Mouse (Mus musculus) midbrain, embryonic 11.5 days (tissue): ENCODE measurements around the gene 2210017I01Rik. TPM values are rescaled to one million over a fixed set of nuclear protein-coding genes. Genes with fewer than 3 reads are reported as not detected.

Experiments
- ATAC-seq: fragments of 200-750 bp; cut with Nextera tagmentation; 2 replicates; pipeline ENCODE4 v1.8.0; 2017; ENCODE audit warnings: moderate TSS enrichment, moderate library complexity; ENCODE audit not compliant: low FRiP score
- DNase-seq: peaks from one replicate; pipeline ENCODE4 v3.0.0; 2015; ENCODE audit warnings: low spot score; ENCODE audit errors: missing footprints
- H3K27ac ChIP-seq: fragments of 300-500 bp; sonication (generic); 2 replicates; pipeline ENCODE4 v1.5.1; 2014; ENCODE audit warnings: low read depth, low read length
- H3K27me3 ChIP-seq: fragments of 300-500 bp; sonication (generic); 2 replicates; pipeline ENCODE4 v1.6.1; 2014; ENCODE audit warnings: mild to moderate bottlenecking, low read length, moderate library complexity, mixed read lengths; ENCODE audit not compliant: control insufficient read depth, insufficient read depth
- H3K36me3 ChIP-seq: fragments of 300-500 bp; sonication (generic); 2 replicates; pipeline ENCODE4 v1.6.1; 2014; ENCODE audit warnings: mild to moderate bottlenecking, low read length, moderate library complexity, mixed read lengths; ENCODE audit not compliant: control insufficient read depth, insufficient read depth
- H3K4me1 ChIP-seq: fragments of 300-500 bp; sonication (generic); 2 replicates; pipeline ENCODE4 v1.6.1; 2014; ENCODE audit warnings: low read length; ENCODE audit not compliant: control insufficient read depth, insufficient read depth
- H3K4me2 ChIP-seq: fragments of 300-500 bp; sonication (generic); 2 replicates; pipeline ENCODE4 v1.6.1; 2014; ENCODE audit warnings: mild to moderate bottlenecking, moderate library complexity
- H3K4me3 ChIP-seq: fragments of 300-500 bp; sonication (generic); 2 replicates; pipeline ENCODE4 v1.5.1; 2014; ENCODE audit warnings: low read depth, low read length
- H3K9ac ChIP-seq: fragments of 300-500 bp; sonication (generic); 2 replicates; pipeline ENCODE4 v1.6.1; 2014; ENCODE audit warnings: low read length
- H3K9me3 ChIP-seq: fragments of 300-500 bp; sonication (generic); 2 replicates; pipeline ENCODE4 v1.6.1; 2016; ENCODE audit warnings: low read length; ENCODE audit not compliant: control insufficient read depth
- WGBS: fragments of 180-500 bp; shearing (Covaris S2); extraction: QIAGEN DNeasy Blood & Tissue Kit; methylation state at CpG from one replicate; pipeline ENCODE4 v1.1.7; 2014; 5-methylcytosine and 5-hydroxymethylcytosine counted together
- polyA plus RNA-seq: library from polyadenylated mRNA; unstranded; fragments of >200 nt; fragmentation: Nextera tagmentation; extraction: Ambion mirVana; gene quantifications from 2 replicates; pipeline ENCODE4 v1.2.1, GENCODE M21; 2014

The 2210017I01Rik gene
- polyA plus RNA-seq, 1 experiment from 2014 or later: not detected

DNA sequence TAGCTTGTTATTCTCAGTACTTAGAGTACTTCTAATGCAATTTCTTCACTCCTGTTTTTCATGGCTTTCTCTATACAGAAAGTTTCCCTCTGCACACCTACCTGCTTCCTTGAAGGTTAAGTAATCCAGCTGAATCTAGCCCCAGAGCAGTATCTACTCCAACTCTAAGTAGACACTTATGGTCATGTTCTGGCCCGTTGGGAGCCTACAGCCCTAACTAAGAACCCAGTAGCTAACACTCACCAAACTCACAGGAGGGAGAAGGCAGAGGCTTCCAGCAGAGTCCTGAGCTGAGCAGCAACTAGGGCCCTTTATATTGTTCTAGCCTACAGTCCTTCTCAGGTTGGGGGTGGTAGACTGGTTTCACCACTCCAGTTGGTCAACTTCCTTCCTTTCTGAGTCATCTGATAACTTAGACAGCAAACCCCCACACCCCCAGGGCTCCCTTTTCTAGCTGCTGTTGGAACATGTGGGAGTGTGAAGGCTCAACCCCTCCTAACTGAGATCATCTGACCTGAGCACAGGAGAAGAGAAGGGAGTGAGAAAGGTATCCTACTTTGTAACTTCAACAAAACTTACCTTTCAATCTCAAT lies 33.7 kb downstream of the 2210017I01Rik start, which contains the start of gene Ivl:
Ivl (minus strand) TSS at position 287 of the 593 bp plus-strand sequence.
- no peaks in the 10 kb centered on the region for H3K9me3 ChIP-seq
- 68% methylated on average over 1 of the region's 1 CpGs for WGBS
- H3K4me2 ChIP-seq: no peak within 1 kb of the TSS
- H3K27me3 ChIP-seq: no peaks in the 10 kb centered on the region
- H3K36me3 ChIP-seq: no peaks in the 10 kb centered on the region
- no peak within 1 kb of the TSS for H3K4me3 ChIP-seq
- no peak for DNase-seq
- H3K27ac ChIP-seq: no peak within 1 kb of the TSS
- no peak within 1 kb of the TSS for H3K9ac ChIP-seq
- H3K4me1 ChIP-seq: no peaks in the 10 kb centered on the region
- ATAC-seq: no peak

GRCm38 (mm10) chr3:92572514-92573155 lies 34.7 kb downstream of the 2210017I01Rik start:
- Histone ChIP-seq H3K4me2 (no peak overlapping the region), H3K9ac (no peak overlapping the region), H3K27me3 (no peaks in the 10 kb centered on the region), H3K9me3 (no peaks in the 10 kb centered on the region), H3K27ac (no peak overlapping the region), H3K36me3 (no peaks in the 10 kb centered on the region), H3K4me3 (no peak overlapping the region), H3K4me1 (no peaks in the 10 kb centered on the region)
- 85% methylated on average over 2 of the region's 2 CpGs for WGBS
- DNase-seq (no peak), ATAC-seq (no peak)

DNA sequence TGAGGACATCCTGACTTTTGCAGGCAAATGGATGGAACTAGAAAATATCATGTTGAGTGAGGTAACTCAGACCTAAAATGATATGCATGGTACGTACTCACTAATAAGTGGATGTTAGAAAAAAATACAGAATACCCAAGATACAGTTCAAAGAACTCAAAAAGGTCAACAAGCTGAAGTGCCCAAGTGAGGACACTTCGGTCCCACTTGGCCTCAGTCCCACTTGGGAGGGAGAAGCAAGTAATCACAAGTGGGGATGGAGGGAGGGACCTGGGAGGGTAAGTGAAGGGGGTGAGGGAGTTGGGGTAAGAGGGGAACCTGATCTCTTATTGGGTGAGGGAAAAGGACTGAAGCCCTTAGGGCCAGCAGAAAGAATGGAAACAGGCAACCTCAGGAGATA lies 38.5 kb downstream of the 2210017I01Rik start:
- Histone ChIP-seq H3K9me3 (no peaks in the 10 kb centered on the region), H3K36me3 (no peaks in the 10 kb centered on the region), H3K4me3 (no peak overlapping the region), H3K4me2 (no peak overlapping the region), H3K27me3 (no peaks in the 10 kb centered on the region), H3K9ac (no peak overlapping the region), H3K4me1 (no peaks in the 10 kb centered on the region), H3K27ac (no peak overlapping the region)
- no peak for ATAC-seq
- 93% methylated on average over 2 of the region's 2 CpGs for WGBS
- no peak for DNase-seq

DNA sequence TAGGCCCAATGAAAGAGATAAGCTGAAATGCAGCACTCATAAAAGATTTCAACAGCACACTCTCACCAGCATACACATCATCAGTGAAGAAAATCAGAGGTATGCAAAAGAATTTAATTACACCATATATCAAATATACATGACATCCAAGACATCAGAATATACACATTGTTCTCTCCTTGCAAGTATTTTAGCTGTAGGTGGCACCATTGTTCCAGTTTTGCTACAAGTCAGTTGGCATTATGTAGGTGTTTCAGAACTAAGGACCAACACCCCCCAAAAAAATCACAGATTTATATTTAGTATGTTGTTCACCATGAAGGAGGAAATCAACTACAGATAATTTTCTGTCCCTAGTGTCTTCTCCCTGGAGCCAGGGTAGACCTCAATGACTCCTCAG lies 41.9 kb downstream of the 2210017I01Rik start:
- no peaks in the 10 kb centered on the region for H3K4me1 ChIP-seq
- H3K9me3 ChIP-seq: no peaks in the 10 kb centered on the region
- ATAC-seq: no peak
- no peak overlapping the region for H3K9ac ChIP-seq
- no peak overlapping the region for H3K27ac ChIP-seq
- DNase-seq: no peak
- H3K4me3 ChIP-seq: no peak overlapping the region
- no peaks in the 10 kb centered on the region for H3K36me3 ChIP-seq
- no peaks in the 10 kb centered on the region for H3K27me3 ChIP-seq
- H3K4me2 ChIP-seq: no peak overlapping the region

Other genes with a start within 250 kb of the 2210017I01Rik start
- not detected in 2 replicates for gene Sprr2f, start 242.3 kb downstream of the 2210017I01Rik start, polyA plus RNA-seq
- not detected in 2 replicates for gene Sprr2h, start 221.8 kb downstream of the 2210017I01Rik start, polyA plus RNA-seq
- not detected in 2 replicates for gene Sprr2i, start 199.5 kb downstream of the 2210017I01Rik start, polyA plus RNA-seq
- not detected in 2 replicates for gene Sprr2j-ps, start 189.4 kb downstream of the 2210017I01Rik start, polyA plus RNA-seq
- gene Gm9774, start 178.1 kb downstream of the 2210017I01Rik start, polyA plus RNA-seq: 6.5 and 6.8 TPM in 2 replicates
- gene Sprr2k, start 174.9 kb downstream of the 2210017I01Rik start, polyA plus RNA-seq: not detected in 2 replicates
- gene Sprr1b, start 168.7 kb downstream of the 2210017I01Rik start, polyA plus RNA-seq: not detected in 2 replicates
- not detected in 2 replicates for gene Sprr3, start 148.8 kb downstream of the 2210017I01Rik start, polyA plus RNA-seq
- not detected in 2 replicates for gene Sprr1a, start 121.6 kb downstream of the 2210017I01Rik start, polyA plus RNA-seq
- gene Sprr4, start 107.0 kb downstream of the 2210017I01Rik start, polyA plus RNA-seq: not detected in 2 replicates
- not detected in 2 replicates for gene 2310046K23Rik, start 73.0 kb downstream of the 2210017I01Rik start, polyA plus RNA-seq
- not detected in 2 replicates for gene Ivl, start 33.8 kb downstream of the 2210017I01Rik start, polyA plus RNA-seq
- not detected in 2 replicates for gene Smcp, start 18.5 kb downstream of the 2210017I01Rik start, polyA plus RNA-seq
- not detected in 2 replicates for gene Lce6a, start 14.2 kb upstream of the 2210017I01Rik start, polyA plus RNA-seq
- gene Lce1a1, start 40.8 kb upstream of the 2210017I01Rik start, polyA plus RNA-seq: not detected in 2 replicates
- gene Lce1b, start 49.4 kb upstream of the 2210017I01Rik start, polyA plus RNA-seq: not detected in 2 replicates
- gene Lce1a2, start 62.8 kb upstream of the 2210017I01Rik start, polyA plus RNA-seq: not detected in 2 replicates
- not detected in 2 replicates for gene Lce1c, start 71.8 kb upstream of the 2210017I01Rik start, polyA plus RNA-seq
- gene Lce1d, start 79.7 kb upstream of the 2210017I01Rik start, polyA plus RNA-seq: not detected in 2 replicates
- not detected in 2 replicates for gene Lce1e, start 101.6 kb upstream of the 2210017I01Rik start, polyA plus RNA-seq
- gene Lce1f, start 112.9 kb upstream of the 2210017I01Rik start, polyA plus RNA-seq: not detected in 2 replicates
- not detected in 2 replicates for gene Gm38119, start 131.6 kb upstream of the 2210017I01Rik start, polyA plus RNA-seq
- gene Lce1g, start 144.8 kb upstream of the 2210017I01Rik start, polyA plus RNA-seq: not detected in 2 replicates
- gene Lce1h, start 157.6 kb upstream of the 2210017I01Rik start, polyA plus RNA-seq: not detected in 2 replicates
- not detected in 2 replicates for gene Lce1i, start 171.4 kb upstream of the 2210017I01Rik start, polyA plus RNA-seq
- not detected in 2 replicates for gene Lce1j, start 183.0 kb upstream of the 2210017I01Rik start, polyA plus RNA-seq
- not detected in 2 replicates for gene Lce1k, start 200.4 kb upstream of the 2210017I01Rik start, polyA plus RNA-seq
- not detected in 2 replicates for gene Kprp, start 219.8 kb upstream of the 2210017I01Rik start, polyA plus RNA-seq
- gene Lce1l, start 243.8 kb upstream of the 2210017I01Rik start, polyA plus RNA-seq: not detected in 2 replicates